Mouse (Mus musculus) induced T-regulatory cell, adult 2 months (primary cell): ENCODE results near the gene Arhgef33.
A peak's percentile ranks its signal among the peaks of the same experiment; 100 is the strongest.
"Not testable (repeated sequence)": the region's sequence is repeated elsewhere in the genome, so short reads cannot be mapped to it uniquely, and the experiment has no call there.

Experiments
- DNase-seq: peaks from one replicate; pipeline ENCODE4 v3.0.0-alpha.2; 2012; ENCODE audit warnings: low read depth

Arhgef33 gene

GRCm38 (mm10) chr17:80346591-80347125 lies 39.5 kb downstream of the Arhgef33 start:
- DNase-seq, result no peak

- DNase-seq, result no peak
Observed at GRCm38 (mm10) chr17:80347234-80347633, 40.0 kb downstream of the Arhgef33 start.

- peak; percentile 25 for DNase-seq
Observed at GRCm38 (mm10) chr17:80360245-80360644, 53.0 kb downstream of the Arhgef33 start.

- DNase-seq, result no peak
Observed at GRCm38 (mm10) chr17:80367276-80367675, 60.1 kb downstream of the Arhgef33 start.

- no peak for DNase-seq
Observed at GRCm38 (mm10) chr17:80368606-80369005, 61.4 kb downstream of the Arhgef33 start.

GRCm38 (mm10) chr17:80372989-80373725 lies 66.0 kb downstream of the Arhgef33 start, which contains the start of gene Gm10190:
Gene Gm10190 (minus strand): TSS chr17:80373541.
- peak; percentile 89 for DNase-seq

GRCm38 (mm10) chr17:80373726-80374096 lies 66.5 kb downstream of the Arhgef33 start:
- DNase-seq, result no peak

GRCm38 (mm10) chr17:80378386-80378785 lies 71.2 kb downstream of the Arhgef33 start:
- not testable (repeated sequence) for DNase-seq

- DNase-seq, result no peak
Observed at GRCm38 (mm10) chr17:80385671-80386070, 78.5 kb downstream of the Arhgef33 start.

GRCm38 (mm10) chr17:80390024-80390423 lies 82.8 kb downstream of the Arhgef33 start:
- DNase-seq, result no peak

- peak; percentile 90 for DNase-seq
Observed at GRCm38 (mm10) chr17:80391423-80392403, 84.5 kb downstream of the Arhgef33 start.

GRCm38 (mm10) chr17:80398243-80398642 lies 91.0 kb downstream of the Arhgef33 start:
- no peak for DNase-seq

GRCm38 (mm10) chr17:80411182-80411581 lies 104.0 kb downstream of the Arhgef33 start:
- peak; percentile 19 for DNase-seq

GRCm38 (mm10) chr17:80418572-80419210 lies 111.5 kb downstream of the Arhgef33 start:
- peak; percentile 33 for DNase-seq

GRCm38 (mm10) chr17:80420998-80421397 lies 113.8 kb downstream of the Arhgef33 start:
- DNase-seq, result no peak

GRCm38 (mm10) chr17:80426171-80426570 lies 119.0 kb downstream of the Arhgef33 start:
- no peak for DNase-seq

- DNase-seq, result no peak
Observed at GRCm38 (mm10) chr17:80426901-80427300, 119.7 kb downstream of the Arhgef33 start.

GRCm38 (mm10) chr17:80427966-80428365 lies 120.8 kb downstream of the Arhgef33 start:
- no peak for DNase-seq

- no peak for DNase-seq
Observed at GRCm38 (mm10) chr17:80431997-80432396, 124.8 kb downstream of the Arhgef33 start.

GRCm38 (mm10) chr17:80434430-80434829 lies 127.2 kb downstream of the Arhgef33 start:
- no peak for DNase-seq

- no peak for DNase-seq
Observed at GRCm38 (mm10) chr17:80435680-80436079, 128.5 kb downstream of the Arhgef33 start.

- DNase-seq, result no peak
Observed at GRCm38 (mm10) chr17:80445433-80445832, 138.2 kb downstream of the Arhgef33 start.
